Mouse (Mus musculus) lung, postnatal 0 days (tissue): ENCODE measurements around the gene Dcxr. TPM values are rescaled to one million over a fixed set of nuclear protein-coding genes. Genes with fewer than 3 reads are reported as not detected.

Source experiments
- ATAC-seq: fragments of 200-750 bp; cut with Nextera tagmentation; 2 replicates; pipeline ENCODE4 v1.8.0; 2017; ENCODE audit warnings: moderate library complexity
- DNase-seq: peaks from one replicate; pipeline ENCODE4 v3.0.0-alpha.2; 2016; ENCODE audit warnings: low spot score
- H3K27ac ChIP-seq: fragments of 300-500 bp; sonication (generic); 2 replicates; pipeline ENCODE4 v1.5.1; 2014; ENCODE audit warnings: antibody characterized with exemption, mild to moderate bottlenecking, low read length, mixed read lengths
- H3K27me3 ChIP-seq: fragments of 300-500 bp; sonication (generic); replicated peaks from 2 replicates; pipeline ENCODE4 v1.6.1; 2014; ENCODE audit warnings: low read length, mixed read lengths; ENCODE audit not compliant: insufficient read depth
- H3K36me3 ChIP-seq: fragments of 300-500 bp; sonication (generic); 2 replicates; pipeline ENCODE4 v1.6.1; 2014; ENCODE audit warnings: low read length, mixed read lengths; ENCODE audit not compliant: insufficient read depth
- H3K4me1 ChIP-seq: fragments of 300-500 bp; sonication (generic); 2 replicates; pipeline ENCODE4 v1.6.1; 2014; ENCODE audit warnings: antibody characterized with exemption, low read depth, low read length, mixed read lengths; ENCODE audit not compliant: insufficient read depth
- H3K4me2 ChIP-seq: fragments of 300-500 bp; sonication (generic); replicated peaks from 2 replicates; pipeline ENCODE4 v1.6.1; 2014; ENCODE audit warnings: low read depth, mild to moderate bottlenecking, low read length, moderate library complexity, mixed read lengths
- H3K4me3 ChIP-seq: fragments of 300-500 bp; sonication (generic); 2 replicates; pipeline ENCODE4 v1.5.1; 2014; ENCODE audit warnings: low read depth, low read length
- H3K9ac ChIP-seq: fragments of 300-500 bp; sonication (generic); replicated peaks from 2 replicates; pipeline ENCODE4 v1.6.1; 2014; ENCODE audit warnings: low read depth, mild to moderate bottlenecking
- H3K9me3 ChIP-seq: fragments of 300-500 bp; sonication (generic); 2 replicates; pipeline ENCODE4 v1.6.1; 2016; ENCODE audit warnings: low read length, mixed read lengths
- CTCF ChIP-seq: IDR thresholded peaks from 2 replicates; pipeline ENCODE4 v1.5.1; 2016; ENCODE audit warnings: antibody characterized with exemption, mild to moderate bottlenecking
- EP300 ChIP-seq: IDR thresholded peaks from 2 replicates; pipeline ENCODE4 v1.6.1; 2016; ENCODE audit warnings: antibody characterized with exemption, mild to moderate bottlenecking, control low read depth
- WGBS: fragments of 180-500 bp; shearing (Covaris S2); extraction: QIAGEN DNeasy Blood & Tissue Kit; methylation state at CpG from one replicate; pipeline ENCODE4 v1.1.7; 2014; 5-methylcytosine and 5-hydroxymethylcytosine counted together
- polyA plus RNA-seq: library from polyadenylated mRNA; unstranded; fragments of >200 nt; fragmentation: Nextera tagmentation; extraction: Ambion mirVana; gene quantifications from 2 replicates; pipeline ENCODE4 v1.2.1, GENCODE M21; 2015

Dcxr gene
- polyA plus RNA-seq, 1 experiment from 2014 or later: 430 TPM

DNA sequence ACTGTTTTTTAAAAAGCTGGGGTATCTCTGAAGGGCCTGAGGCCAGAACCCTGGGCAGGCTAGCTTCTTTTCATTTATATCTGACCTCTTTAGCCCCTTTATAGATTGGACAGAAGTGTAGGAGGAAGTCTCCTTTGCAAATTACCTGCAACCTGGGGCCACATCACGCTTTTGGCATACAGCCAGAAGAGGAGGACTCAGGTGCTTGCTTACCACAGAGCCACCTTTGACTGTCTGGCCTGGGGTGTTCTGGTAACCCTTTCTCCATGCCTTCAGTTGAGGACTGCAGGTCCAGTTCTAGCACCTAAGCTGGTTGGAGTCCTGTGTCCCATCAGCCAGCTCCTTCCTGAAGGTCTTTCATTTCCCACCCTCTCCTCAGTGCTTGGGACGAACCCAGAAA lies 17.5 kb downstream of the Dcxr start:
- Histone ChIP-seq H3K27ac (no peak overlapping the region), H3K4me2 (no peak overlapping the region), H3K4me3 (no peak overlapping the region), H3K9ac (no peak overlapping the region), H3K4me1 (peaks cover 9% of the 10 kb centered on the region; the same call in 1 of the 2 replicates), H3K36me3 (peaks cover 2% of the 10 kb centered on the region; the same call in 1 of the 2 replicates), H3K27me3 (no peaks in the 10 kb centered on the region), H3K9me3 (no peaks in the 10 kb centered on the region)
- ATAC-seq (no peak), DNase-seq (no peak)
- 50% methylated on average over 2 of the region's 2 CpGs for WGBS
- no peak for TF ChIP-seq CTCF
- no peak for TF ChIP-seq EP300

DNA sequence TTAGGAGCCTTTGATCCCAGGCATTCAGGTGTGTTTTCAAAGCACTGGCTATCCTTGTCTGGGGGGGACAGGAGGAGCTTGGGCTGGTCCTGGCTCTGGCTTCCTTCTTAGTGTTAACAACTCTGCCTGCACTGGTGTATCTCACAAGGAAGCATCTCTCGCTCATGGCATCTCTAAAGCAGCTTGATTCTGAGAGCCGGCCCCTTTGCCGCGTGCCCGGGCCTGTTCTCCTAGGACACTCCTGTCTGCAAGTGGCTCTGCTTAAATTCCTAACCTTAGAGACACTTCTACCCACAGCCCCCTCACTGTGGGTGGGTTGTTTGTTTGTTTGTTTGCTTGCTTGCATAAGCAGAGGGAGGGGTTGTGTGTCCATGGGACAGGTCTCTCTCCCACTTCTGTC lies 19.1 kb downstream of the Dcxr start:
- ATAC-seq (no peak), DNase-seq (no peak)
- Histone ChIP-seq H3K27ac (no peak overlapping the region), H3K9me3 (no peaks in the 10 kb centered on the region), H3K9ac (no peak overlapping the region), H3K4me1 (peaks cover 3% of the 10 kb centered on the region; the same call in 1 of the 2 replicates), H3K36me3 (peaks cover 5% of the 10 kb centered on the region; the same call in 1 of the 2 replicates), H3K27me3 (no peaks in the 10 kb centered on the region), H3K4me3 (no peak overlapping the region), H3K4me2 (no peak overlapping the region)
- 49% methylated on average over 5 of the region's 5 CpGs for WGBS
- no peak for TF ChIP-seq CTCF
- no peak for TF ChIP-seq EP300

GRCm38 (mm10) chr11:120707225-120707624 lies 19.9 kb downstream of the Dcxr start:
- DNase-seq (no peak), ATAC-seq (no peak)
- no peak overlapping the region for H3K9ac ChIP-seq
- no peak overlapping the region for H3K4me2 ChIP-seq
- H3K9me3 ChIP-seq: no peaks in the 10 kb centered on the region
- H3K27ac ChIP-seq: no peak overlapping the region
- H3K27me3 ChIP-seq: no peaks in the 10 kb centered on the region
- H3K4me1 ChIP-seq: no peaks in the 10 kb centered on the region
- peaks cover 9% of the 10 kb centered on the region; the same call in 1 of the 2 replicates for H3K36me3 ChIP-seq
- WGBS: 21% methylated on average over 12 of the region's 12 CpGs
- no peak overlapping the region for H3K4me3 ChIP-seq
- TF ChIP-seq CTCF: no peak
- no peak for TF ChIP-seq EP300

DNA sequence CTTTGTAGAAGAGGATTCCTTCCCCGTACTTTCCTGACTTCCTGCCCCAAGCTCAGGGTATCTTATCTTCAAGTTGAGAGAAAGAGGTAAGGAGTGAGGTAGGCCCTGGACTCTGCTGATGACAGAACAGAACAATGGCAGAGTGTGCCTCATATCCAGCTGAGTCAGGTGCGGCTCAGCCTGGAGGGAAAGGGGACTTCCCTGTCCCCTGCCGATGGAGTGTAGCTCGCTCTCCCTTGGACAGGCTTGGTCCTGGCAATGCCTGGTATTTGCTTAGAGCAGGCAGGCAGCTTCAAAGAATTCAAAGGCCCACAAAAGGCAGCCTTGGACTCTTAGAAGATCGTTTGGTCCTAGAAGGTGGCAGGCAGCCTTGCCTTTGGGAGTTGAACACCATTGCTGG lies 21.0 kb downstream of the Dcxr start:
- no peak overlapping the region for H3K9ac ChIP-seq
- ATAC-seq (no peak), DNase-seq (no peak)
- H3K4me1 ChIP-seq: no peaks in the 10 kb centered on the region
- H3K27me3 ChIP-seq: no peaks in the 10 kb centered on the region
- H3K4me3 ChIP-seq: no peak overlapping the region
- no peak overlapping the region for H3K27ac ChIP-seq
- H3K4me2 ChIP-seq: no peak overlapping the region
- no peak for TF ChIP-seq CTCF
- no peak for TF ChIP-seq EP300
- WGBS: 51% methylated on average over 5 of the region's 5 CpGs
- peaks cover 9% of the 10 kb centered on the region; the same call in 1 of the 2 replicates for H3K36me3 ChIP-seq
- no peaks in the 10 kb centered on the region for H3K9me3 ChIP-seq

- peak overlapping the region; percentile 43 for H3K27ac ChIP-seq
- no peak overlapping the region for H3K9ac ChIP-seq
- ATAC-seq (peak; percentile 72), DNase-seq (peak; percentile 76)
- H3K4me1 ChIP-seq: no peaks in the 10 kb centered on the region
- no peak for TF ChIP-seq EP300
- TF ChIP-seq CTCF: no peak
- no peak overlapping the region for H3K4me2 ChIP-seq
- WGBS: 33% methylated on average over 8 of the region's 8 CpGs
- no peaks in the 10 kb centered on the region for H3K27me3 ChIP-seq
- no peaks in the 10 kb centered on the region for H3K9me3 ChIP-seq
- peaks cover 7% of the 10 kb centered on the region; the same call in 1 of the 2 replicates for H3K36me3 ChIP-seq
- no peak overlapping the region for H3K4me3 ChIP-seq
These were observed 22.4 kb downstream of the Dcxr start for GRCm38 (mm10) chr11:120704486-120705325.

DNA sequence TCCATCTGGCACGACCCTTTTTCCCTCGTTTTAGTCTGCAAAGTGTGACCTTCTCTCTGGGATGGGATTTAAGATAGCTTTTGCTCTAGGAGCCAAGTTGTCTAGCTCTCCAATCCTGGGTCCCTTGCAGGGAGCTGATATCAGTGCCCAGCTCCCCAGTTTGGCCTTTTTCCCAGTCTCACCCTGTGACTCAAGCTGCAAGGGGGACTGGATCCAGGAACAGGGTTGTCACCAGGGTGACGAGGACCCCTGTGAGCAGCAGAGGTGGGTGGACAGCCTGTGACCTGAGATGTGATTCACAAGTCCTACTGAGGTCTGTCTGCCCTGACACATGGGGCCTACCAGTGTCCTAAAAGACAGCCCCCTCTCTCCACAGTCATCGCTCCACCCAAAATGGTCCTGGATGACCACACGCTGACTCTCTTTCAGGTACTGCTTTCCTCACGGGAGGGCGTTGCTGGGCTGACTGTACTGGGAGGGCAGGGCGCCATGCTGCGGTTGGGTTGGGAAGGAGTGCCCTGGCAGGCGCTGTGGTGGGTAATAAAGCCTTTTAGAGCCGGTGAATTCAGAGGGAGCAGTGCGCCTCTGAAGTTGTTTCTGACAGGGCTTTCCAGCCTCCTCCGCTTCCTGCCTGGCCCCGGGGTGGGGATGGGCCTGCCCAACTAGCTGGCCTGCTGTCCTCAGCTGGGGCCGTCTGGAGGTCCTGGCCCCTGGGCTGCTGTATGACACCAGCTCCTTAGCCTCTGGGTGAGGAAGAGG lies 23.2 kb downstream of the Dcxr start:
- Histone ChIP-seq H3K9me3 (no peaks in the 10 kb centered on the region), H3K9ac (no peak overlapping the region), H3K27ac (peak overlapping the region; percentile 43), H3K4me2 (no peak overlapping the region), H3K4me3 (no peak overlapping the region), H3K36me3 (peaks cover 7% of the 10 kb centered on the region; the same call in 1 of the 2 replicates), H3K4me1 (no peaks in the 10 kb centered on the region), H3K27me3 (no peaks in the 10 kb centered on the region)
- DNase-seq (no peak), ATAC-seq (peak; percentile 39)
- 52% methylated on average over 15 of the region's 15 CpGs for WGBS
- TF ChIP-seq EP300 (no peak), CTCF (no peak)
